Mouse (Mus musculus) spleen, adult 2 months (tissue): ENCODE results near the gene Epha8.

Source experiments
- CTCF ChIP-seq: fragments of 200-500 bp; IDR thresholded peaks from 2 replicates; pipeline ENCODE4 v1.5.1; 2011; ENCODE audit warnings: mild to moderate bottlenecking, inconsistent platforms; ENCODE audit not compliant: insufficient read depth, insufficient read length, insufficient replicate concordance; ENCODE audit errors: extremely low read depth
- POLR2A ChIP-seq: fragments of 200-500 bp; IDR thresholded peaks from 2 replicates; pipeline ENCODE4 v1.6.1; 2011; ENCODE audit warnings: low read depth, low read length, inconsistent platforms

DNA sequence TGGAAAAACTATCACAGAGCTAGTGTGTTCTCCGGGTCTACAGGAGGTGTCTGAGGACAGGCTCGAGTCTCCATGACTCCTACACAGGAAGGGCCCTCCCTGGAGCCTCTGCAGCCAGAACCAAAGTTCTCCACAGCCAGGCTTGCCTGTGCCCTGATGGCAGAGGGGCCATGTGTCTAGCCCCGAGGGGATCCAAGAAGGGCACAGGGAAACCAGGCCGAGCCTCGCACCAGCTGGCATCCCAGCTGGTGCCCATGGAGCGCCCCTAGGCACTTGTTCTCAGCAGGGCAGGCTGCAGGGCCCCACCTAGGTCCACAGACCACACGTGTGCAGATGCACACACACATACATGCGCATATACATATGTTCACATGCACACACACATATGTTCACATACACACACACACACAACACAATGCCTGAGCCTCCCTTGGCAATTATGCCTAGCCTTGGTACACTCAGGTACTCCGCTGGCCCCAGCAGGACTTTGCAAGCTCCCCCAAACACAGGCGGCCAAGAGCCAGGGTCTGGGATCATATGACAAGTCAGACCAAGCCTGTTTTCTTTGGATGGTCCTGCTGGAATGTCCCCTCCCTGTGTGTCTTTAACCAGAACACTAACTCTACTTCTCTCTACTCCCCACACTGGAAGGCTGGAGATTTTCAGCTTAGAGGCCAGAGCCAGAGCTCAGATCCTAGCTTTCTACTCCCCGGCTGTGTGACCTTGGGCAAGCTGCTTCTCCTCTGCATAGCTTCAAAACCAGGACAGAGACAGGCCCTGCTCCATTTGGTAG lies 11.9 kb downstream of the Epha8 start:
- no peak for TF ChIP-seq CTCF
- TF ChIP-seq POLR2A, result no peak
